Comparison of ENCODE assay signal across 20 mouse cellular contexts in the genomic region with DNA sequence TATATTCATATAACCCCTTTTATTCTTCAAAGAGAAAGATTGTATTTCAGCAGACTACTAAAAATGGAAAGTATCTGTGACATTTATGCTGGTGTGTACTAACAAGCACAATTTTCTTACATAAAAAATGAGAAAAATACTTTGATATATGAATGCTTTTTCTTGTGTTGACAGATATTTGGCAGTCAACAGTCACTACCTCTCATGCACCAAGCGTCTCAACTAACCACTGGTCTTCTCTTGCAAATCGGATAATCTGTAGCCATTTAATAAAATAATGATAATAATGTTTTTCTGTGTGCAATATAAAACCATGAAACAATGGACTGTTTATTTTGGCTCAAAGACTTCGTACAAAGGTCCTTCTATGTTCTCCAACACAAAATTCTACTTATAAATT.
"Had no signal": no experiment of that assay in that cellular context is flagged by ENCODE, and none has a peak within 500 bp of the region (broad histone marks: within the 10 kb centered on the region; RNA-seq: fewer than 3 reads in every experiment).

No protein-coding gene starts in this region.

- DNase-seq: kidney, adult 2 months; kidney, postnatal 14 days; kidney, postnatal 4 days; liver, postnatal 0 days; lung, embryonic 14.5 days; right cerebral cortex, adult 18-20 months; thymus, adult 2 months; thymus, postnatal 14 days; thymus, postnatal 4 days had no signal

- H3K4me3 ChIP-seq: limb, embryonic 10.5 days; limb, embryonic 13.5 days; midbrain, embryonic 12.5 days; midbrain, embryonic 15.5 days; neural tube, embryonic 12.5 days; neural tube, embryonic 15.5 days had no signal

- H3K4me2 ChIP-seq: limb, embryonic 13.5 days; liver, embryonic 11.5 days; lung, embryonic 14.5 days; midbrain, embryonic 12.5 days; midbrain, embryonic 15.5 days; neural tube, embryonic 12.5 days; neural tube, embryonic 15.5 days had no signal

- H3K36me3 ChIP-seq: limb, embryonic 10.5 days; limb, embryonic 13.5 days; midbrain, embryonic 12.5 days; midbrain, embryonic 15.5 days; neural tube, embryonic 12.5 days; neural tube, embryonic 15.5 days had no signal

- H3K4me1 ChIP-seq: limb, embryonic 10.5 days; limb, embryonic 13.5 days; midbrain, embryonic 12.5 days; midbrain, embryonic 15.5 days; neural tube, embryonic 12.5 days; neural tube, embryonic 15.5 days had no signal

- H3K27ac ChIP-seq: limb, embryonic 10.5 days; limb, embryonic 13.5 days; liver, embryonic 14.5 days; macrophage; midbrain, embryonic 12.5 days; midbrain, embryonic 15.5 days; neural tube, embryonic 12.5 days; neural tube, embryonic 15.5 days; stomach, postnatal 0 days had no signal

- H3K27me3 ChIP-seq: limb, embryonic 13.5 days; midbrain, embryonic 12.5 days; midbrain, embryonic 15.5 days; neural tube, embryonic 12.5 days; neural tube, embryonic 15.5 days had no signal

- H3K9ac ChIP-seq: limb, embryonic 13.5 days; liver, embryonic 14.5 days; liver, postnatal 0 days; lung, embryonic 14.5 days; midbrain, embryonic 12.5 days; midbrain, embryonic 15.5 days; neural tube, embryonic 12.5 days; neural tube, embryonic 15.5 days had no signal

- H3K9me3 ChIP-seq: limb, embryonic 10.5 days; limb, embryonic 13.5 days; midbrain, embryonic 12.5 days; midbrain, embryonic 15.5 days; neural tube, embryonic 12.5 days; neural tube, embryonic 15.5 days had no signal

- ATAC-seq: liver, postnatal 0 days; lung, postnatal 0 days; midbrain, embryonic 15.5 days had no signal
